Mouse (Mus musculus) lung, postnatal 10 days (tissue): Measurements from ENCODE around the gene Tmem91.
A peak's percentile ranks its signal among the peaks of the same experiment; 100 is the strongest.

Experiments used
- DNase-seq: peaks from one replicate; pipeline ENCODE4 v3.0.0; 2021

Gene Tmem91

DNA sequence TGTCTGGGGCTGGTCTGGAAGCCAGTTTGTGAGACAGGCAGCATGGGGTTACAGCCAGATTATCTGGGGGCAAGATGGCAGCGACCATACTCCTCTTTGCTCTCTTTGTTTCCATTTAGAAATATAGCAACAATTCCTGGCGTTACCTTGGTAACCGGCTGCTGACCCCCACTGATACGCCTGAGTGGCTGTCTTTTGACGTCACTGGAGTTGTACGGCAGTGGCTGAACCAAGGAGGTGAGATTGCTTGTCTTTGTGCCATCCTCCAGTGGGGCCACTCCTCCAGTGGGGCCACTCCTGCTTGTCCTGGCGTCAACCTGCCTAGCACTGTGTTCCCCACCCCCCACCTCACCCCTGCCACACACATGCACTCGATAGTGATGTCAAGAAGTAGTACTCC lies 19.1 kb upstream of the Tmem91 start:
- no peak for DNase-seq

DNA sequence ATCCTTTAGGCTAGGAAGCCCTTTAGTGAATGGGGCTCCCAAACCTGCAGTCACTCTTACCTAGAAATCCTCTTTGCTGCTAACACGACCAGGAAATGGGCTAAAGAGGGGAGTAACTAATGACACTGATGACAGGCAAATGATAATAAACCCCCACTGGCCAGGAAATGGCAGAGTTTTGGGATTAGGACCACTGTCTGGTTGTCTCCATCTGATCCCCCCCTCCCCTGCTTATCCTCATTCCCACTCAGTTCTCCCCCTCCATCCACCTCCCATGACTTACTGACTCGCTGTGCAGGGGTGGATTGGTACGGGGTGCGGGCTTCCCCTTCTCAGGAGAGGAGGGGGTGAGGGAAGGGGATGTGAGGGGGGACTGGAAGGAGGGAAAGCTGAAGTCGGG lies 15.1 kb upstream of the Tmem91 start:
- DNase-seq = no peak

DNA sequence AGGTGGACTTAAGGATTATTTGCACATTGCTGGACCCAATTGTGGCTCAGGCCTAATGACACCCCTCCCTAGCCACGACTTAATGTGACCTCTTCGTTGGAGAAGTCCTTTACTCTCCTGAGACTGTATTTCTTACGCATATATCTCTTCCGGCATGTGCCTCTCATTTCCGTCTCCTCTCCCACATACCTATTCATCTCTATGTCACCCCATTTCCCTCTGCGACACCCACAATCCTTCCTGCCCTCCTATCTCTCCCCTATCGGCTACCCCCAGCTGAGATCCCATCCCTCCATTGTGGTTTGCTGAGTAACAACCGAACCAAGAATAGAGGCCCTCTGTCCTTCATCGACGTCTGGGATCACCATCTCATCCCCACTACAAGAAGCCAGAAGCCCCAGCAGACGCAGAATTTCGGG lies 14.6 kb upstream of the Tmem91 start:
- no peak for DNase-seq

DNA sequence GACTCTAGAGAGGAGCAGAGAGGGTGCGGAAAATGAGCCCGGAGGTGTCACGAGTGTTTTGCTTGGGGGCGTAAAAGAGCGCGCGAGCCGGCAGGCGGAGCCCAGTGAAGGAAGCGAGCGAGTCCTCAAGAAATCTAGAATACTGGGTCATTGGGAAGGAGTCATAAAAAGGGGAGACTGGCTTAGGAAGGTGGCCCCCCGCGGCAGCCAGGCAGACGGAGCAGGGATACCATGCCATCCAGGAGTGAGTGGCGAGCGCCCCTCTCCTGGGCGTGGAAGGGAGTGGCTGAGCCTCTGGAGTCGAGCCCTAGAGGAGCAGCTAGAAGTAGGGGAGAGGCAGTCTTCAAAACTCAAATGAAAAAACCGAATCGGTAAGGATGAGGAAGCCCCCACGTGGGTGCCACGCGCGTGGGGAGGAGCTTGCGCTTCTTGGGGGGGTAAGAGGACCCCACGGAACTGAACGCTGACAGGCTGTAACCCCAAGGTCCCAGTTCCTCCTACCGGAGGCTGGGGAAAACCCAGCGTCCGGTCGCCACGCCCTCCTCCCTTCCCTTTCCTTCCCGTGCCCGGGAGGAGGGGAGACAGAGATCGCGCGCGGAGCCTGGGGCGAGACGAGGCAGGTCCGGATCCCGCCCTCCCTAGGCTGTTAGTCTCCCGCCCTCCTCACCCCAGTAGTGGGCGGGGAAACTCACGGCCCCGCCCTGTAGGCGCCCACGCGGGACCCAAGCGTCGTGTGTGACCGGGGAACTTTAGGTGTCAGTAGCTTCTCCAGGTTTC lies 14.0 kb upstream of the Tmem91 start:
- peak; percentile 92 for DNase-seq

DNA sequence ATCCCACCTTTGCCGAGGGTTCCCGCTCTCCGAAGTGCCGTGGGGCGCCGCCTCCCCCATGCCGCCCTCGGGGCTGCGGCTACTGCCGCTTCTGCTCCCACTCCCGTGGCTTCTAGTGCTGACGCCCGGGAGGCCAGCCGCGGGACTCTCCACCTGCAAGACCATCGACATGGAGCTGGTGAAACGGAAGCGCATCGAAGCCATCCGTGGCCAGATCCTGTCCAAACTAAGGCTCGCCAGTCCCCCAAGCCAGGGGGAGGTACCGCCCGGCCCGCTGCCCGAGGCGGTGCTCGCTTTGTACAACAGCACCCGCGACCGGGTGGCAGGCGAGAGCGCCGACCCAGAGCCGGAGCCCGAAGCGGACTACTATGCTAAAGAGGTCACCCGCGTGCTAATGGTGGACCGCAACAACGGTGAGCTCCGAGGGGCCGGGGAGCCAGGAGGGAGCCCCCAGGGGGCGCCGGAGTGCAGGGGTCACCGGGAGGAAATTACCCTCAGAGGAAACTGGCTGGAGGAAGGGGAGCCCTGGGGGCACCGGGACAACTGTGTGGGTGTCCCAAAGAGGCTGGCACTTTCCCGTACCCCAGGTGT lies 12.9 kb upstream of the Tmem91 start:
- peak; percentile 78 for DNase-seq

DNA sequence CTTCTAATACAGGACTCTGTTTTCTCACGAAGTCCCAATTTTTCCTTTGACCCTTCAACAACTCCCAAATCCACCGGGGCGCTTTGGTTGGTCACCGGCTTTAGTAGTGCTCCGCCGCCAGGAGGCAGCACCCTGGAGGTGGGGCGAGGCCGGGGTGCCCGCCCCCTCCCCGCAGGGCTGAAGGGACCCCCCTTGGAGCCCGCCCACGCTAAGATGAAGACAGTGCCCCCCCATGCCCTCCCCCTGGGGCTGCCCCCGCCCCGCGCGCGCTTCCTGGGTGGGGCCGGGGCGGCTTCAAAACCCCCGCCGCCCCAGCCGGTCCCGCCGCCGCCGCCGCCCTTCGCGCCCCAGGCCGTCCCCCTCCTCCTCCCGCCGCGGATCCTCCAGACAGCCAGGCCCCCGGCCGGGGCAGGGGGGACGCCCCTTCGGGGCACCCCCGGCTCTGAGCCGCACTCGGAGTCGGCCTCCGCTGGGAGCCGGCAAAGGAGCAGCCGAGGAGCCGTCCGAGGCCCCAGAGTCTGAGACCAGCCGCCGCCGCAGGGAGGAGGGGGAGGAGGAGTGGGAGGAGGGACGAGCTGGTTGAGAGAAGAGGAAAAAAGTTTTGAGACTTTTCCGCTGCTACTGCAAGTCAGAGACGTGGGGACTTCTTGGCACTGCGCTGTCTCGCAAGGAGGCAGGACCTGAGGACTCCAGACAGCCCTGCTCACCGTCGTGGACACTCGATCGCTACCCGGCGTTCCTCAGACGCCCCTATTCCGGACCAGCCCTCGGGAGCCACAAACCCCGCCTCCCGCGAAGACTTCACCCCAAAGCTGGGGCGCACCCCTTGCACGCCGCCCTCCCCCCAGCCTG lies 11.9 kb upstream of the Tmem91 start, which contains the start of gene Tgfb1:
Tgfb1 (plus strand) TSS at position 323 of the 852 bp plus-strand sequence.
- peak; percentile 90 for DNase-seq

DNA sequence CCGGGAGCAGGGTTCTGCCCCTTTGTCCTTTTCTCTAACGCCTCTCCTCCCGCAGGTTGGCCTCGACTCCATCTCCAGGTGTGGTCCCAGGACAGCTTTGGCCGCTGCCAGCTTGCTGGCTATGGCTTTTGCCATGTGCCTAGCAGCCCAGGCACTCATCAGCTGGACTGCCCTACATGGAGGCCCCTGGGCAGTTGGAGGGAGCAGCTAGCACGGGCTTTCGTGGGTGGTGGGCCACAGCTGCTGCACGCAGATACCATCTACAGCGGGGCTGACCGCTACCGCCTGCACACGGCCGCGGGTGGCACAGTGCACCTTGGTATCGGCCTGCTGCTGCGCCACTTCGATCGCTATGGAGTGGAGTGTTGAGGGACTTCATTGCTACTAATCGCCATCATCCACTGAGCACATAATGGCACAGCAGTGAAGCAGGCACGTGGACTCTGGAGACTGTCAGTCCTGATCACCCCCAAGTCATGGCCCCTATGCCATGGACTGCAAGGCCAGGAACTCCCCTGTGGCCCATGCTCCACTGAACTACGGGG lies 11.0 kb upstream of the Tmem91 start:
- DNase-seq = no peak

DNA sequence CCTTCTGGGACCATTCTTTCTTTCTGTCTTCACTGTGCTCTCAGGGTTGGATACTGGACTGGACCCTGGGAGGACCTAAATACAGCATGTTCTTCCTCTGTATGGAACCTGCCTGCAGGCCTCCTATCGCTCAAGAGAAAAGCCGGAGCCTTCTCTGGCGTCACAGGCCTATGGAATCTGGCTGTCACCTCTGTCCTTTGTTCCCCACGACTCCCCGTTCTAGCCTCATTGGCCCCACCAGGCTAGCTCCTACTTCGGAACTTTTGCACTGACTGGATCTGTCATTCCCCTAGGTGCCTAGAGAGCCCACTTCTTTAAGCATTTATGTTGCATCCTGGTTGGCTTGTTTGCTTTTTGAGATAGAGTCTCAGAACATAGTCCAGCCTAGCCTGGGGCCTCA lies 9.7 kb upstream of the Tmem91 start:
- no peak for DNase-seq

DNA sequence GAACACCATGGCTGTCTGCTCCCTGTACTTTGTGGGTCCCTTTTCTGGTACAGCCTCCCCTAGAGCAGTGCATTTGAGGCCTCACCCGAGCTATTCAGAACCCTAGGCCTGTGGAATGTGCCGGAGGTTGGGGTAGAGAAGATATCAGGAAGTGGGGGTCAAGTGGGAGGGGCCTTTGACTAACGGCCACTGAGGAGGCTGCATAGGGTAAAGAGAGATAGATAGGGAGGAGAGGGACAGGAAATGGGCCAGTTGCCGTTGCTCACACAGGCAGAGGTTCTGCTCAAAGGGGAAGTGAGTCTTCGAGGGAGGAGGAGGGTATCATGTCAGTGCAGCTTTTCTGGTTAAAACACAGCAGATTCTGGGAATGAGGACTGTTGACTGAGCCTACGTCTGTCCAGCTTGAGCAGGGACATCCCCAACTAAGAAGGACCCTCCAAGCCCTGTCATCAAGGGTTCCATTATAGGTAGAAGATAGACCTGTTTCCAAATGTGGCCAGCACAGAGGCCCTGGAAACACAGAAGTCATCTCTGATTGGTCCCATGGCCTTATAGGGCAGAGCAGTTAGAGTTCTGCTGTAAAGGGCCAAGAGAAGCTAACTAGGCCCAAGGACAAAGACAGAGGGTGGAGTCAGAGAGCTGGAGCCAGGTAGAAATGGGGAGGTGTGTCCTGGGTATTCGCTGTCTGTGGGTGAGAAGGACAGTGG lies 8.7 kb upstream of the Tmem91 start:
- DNase-seq = peak; percentile 50

DNA sequence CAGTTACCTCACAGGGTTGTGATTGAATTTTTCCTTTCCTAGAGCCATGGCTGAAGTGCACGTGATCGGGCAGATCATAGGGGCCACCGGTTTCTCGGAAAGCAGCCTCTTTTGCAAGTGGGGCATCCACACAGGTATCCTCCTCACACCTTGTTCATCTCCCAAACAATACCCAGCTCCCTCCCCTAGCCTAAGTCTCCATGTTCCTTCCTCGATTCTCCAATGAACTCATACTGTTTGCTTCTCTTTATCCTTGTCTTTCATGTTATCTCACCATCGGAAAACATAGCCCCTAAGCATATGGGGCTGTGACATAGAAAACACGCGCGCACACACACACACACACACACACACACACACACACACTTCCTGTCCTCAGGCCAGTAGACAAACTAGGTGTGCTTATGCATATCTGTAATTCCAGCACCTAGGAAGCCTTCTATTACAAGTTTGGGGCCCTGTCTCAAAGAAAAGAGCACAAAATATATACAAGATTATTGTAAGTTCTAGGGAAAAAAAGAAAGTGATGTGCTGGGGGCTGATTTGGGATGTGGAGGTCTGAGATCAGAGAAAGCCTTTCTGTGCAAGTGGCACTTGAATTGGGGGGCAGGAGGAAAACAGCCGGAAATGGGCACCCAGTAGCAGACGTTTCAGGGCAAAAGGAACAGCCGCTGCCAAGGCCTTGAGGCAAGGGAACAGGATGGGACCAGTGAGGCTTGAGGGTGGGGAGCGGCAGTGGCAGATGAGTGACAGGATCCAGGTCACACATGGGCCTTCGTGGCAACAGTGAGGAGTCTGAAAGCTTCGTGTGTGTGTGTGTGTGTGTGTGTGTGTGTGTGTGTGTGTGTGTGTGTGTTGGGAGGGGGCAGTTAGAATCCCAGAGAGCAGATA lies 6.6 kb upstream of the Tmem91 start:
- DNase-seq = no peak

DNA sequence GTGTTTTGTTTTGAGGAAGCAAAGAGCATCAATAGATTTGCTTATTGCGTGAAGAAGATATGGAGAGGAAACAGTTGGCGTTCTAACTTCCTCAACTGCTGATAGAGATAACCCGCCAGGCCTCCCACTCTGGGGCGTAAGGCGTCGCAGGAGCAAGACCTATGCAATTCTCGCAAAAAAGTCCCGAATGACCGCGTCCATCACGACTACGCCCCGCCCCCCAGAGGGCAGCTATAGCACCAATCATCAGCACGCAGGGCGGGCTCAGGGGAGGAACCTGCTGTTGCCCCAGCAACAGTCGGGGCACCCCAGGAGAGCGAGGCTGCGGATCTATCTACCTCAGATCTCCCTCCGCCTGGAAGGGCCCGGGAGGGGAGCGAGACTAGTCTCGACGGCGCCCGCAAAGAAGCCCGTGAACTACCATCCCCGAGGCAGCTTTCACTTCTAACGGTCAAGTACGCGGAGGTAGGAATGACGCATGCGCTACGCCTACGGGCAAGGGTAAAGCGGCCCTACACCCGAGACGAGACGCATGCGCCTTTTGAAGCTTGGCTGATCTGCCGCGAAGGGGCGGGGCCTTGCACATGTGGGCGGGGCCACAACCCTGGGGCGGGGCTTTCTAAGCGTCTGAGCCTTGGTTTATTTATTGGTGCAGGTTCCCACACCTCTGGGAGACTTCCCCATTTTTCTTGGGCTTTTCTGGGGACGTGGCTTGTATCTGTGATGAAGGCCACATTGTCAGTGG lies 5.7 kb upstream of the Tmem91 start, which contains the start of gene B9d2:
B9d2 (plus strand) TSS at position 267 of the 745 bp plus-strand sequence.
- peak; percentile 97 for DNase-seq

DNA sequence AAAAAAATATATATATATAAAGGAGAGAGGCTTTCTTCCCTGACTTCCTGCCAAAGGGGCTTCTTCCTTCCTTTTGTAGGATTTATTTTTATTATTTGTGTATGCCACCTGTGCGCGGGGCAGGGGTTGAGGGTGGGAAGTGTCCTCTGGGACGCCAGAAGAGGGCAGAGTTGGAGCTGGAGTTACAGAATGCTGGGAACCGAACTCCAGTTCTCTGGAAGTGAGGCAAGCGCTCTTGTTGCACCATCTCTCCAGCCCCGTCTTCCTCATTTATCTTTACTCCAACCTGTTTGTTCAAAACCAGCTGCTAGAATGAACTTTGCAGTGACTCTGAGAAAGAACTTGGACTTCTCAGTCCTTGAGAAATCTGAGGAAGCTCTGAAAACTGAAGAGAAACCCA lies 5.0 kb upstream of the Tmem91 start:
- peak; percentile 48 for DNase-seq

DNA sequence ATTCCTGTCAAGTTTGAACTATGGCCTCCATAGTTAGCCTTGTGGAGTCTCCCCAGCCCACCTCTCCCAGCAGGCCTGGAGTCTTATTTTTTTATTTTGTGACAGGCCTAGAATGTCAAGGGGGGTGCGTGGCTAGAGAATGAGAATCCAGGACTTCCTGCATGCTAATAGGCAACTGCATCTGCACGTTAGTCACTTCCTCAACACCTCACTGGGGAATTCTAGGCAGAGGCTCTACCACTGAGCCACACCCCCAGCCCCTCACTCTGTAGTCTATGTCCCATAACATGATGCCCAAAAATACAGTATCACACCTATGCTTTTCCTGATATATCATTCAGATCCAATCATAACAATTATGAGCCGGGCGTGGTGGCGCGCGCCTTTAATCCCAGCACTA lies 2.0 kb upstream of the Tmem91 start:
- no peak for DNase-seq

DNA sequence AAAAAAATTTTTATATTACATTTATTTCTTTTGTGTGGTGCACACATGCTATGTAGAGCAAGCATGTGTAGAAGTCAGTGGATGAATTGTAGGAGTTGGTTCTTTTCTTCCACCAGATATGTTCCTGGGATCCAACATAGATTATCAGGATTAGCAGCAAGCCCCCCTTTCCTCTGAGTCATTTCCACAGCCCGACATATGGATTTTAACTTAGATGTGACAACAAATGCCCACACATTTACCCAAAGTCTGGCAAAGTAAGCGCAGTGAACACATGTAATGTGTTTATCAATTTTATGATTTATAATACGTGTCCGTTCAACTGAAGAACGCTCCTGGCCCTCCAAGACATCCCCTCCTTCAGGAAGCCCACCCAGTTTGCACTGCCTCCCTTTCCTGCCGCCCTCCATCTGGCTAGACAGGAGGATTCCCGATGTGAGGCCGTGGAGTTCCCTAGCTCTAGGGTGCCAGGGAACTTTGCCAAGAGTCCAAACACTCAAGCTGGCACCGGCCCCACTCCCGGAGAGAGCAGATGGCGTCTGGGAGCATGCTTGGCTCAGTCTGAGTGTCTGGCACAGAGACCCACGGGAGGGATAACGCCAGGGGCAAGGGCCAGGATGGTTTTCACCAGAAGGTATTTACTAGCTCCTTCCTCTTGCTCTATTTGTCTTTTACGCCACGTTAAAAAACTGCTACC lies 1.3 kb upstream of the Tmem91 start:
- DNase-seq = peak; percentile 93

DNA sequence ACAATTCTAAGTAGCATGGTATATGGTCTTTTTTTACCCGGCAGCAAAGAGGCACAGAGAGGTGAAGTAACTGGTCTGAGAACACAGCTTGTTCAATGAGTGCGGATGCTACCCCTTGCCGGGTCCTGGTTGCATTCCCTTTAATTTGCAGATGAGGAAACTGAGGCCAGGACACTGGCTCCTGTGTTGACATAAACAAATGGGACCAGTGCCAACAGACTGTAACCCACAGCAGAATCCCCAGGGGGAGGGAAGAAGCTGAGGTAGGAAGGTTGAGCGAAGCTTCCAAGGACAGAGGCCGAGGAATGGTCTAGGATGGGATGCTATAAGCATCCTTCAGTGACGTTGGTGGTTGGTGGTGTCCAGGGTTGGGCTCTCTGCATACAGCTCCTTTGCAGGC lies 439 bp upstream of the Tmem91 start:
- no peak for DNase-seq

DNA sequence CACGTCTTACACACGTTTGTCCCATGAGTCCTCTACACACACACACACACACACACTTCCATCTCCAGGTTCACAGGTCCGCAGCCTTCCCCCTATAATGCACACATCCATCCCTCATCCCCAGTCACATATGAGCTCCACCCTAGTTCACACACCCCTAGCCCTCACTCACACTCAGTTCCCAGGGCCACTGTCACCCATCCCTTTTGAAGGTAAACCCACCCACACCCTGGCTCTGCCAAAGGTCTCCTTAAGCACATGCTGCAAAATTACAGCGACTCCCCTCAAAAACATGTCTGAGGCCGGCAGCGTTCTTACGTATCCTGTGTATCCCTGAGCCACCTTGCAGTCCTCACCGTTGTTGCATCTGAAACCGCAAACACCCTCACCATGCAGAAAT lies 669 bp downstream of the Tmem91 start:
- no peak for DNase-seq

DNA sequence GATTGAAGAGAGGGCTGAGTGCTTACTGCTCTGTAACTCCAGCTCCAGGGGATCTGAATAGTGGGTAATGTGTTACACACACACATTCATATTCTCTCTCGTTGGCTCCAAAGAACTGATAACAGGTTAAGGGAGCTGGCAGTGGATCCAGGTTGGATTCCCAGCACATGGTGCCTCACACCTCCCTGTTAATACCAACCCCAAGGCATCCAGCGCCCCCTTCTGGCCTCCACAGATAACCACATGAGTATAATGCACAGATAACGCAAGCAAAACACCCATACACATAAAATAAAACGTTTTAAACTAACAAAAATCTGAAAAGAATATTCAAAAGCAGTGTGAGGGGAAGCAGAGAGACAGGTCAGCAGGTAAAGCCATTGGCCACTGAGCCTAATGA lies 2.5 kb downstream of the Tmem91 start:
- DNase-seq = no peak

DNA sequence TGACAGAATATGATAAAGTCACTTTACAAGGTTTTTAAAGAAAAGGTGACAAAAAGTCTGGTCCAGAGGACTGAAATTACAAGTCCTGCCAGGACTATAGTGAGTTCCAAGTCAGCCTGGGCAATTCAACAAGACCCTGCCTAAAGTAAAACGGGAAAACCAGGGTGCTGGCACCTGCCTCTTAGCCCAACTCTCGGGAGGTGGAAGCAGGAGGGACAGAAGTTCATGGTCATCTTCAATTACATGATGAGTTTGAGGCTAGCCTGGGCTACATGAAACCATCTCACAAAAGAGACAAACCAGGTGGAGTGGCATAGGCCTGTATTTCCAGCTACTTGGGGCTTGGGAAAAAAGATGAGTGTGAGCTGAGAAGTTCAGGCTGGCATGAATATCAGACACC lies 3.3 kb downstream of the Tmem91 start:
- no peak for DNase-seq

DNA sequence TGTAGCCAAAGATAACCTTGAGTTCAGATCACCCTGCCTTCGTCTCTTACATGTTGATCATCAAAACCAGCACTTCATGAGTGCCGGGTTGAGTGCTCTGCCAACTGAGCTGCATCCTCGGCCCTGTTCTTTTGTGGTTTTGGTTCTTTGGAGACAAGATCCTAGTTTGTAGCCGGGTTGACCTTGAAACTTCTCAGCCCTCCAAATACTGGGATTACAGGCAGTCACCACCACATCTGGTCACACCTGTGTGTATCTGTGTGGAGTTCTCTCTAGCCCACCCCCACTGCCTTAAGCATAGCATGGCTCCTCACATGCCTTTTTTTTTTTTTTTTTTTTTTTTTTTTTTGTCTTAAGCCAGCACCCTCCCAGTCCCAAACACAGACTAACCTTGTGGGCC lies 4.9 kb downstream of the Tmem91 start:
- DNase-seq = no peak

DNA sequence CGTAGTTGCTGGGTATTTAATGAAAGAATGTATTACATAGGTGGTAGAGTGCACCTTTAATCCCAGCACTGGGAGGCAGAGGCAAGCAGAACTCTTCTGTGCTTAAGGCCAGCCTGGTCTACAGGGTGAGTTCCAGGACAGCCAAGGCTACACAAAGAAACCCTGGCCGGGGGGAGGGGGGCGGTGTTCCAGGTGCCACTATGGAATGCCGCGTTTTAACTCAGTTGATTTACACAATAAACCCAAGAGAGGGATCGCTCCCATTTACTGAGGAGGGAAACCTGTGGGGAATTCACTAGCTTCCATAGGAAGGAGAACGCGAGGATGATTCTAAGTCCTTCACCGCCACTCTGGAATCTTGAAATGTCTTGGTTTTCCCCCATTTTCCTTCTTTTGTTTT lies 5.3 kb downstream of the Tmem91 start:
- DNase-seq = no peak
